Mouse (Mus musculus): ENCODE data around the gene Helz. TPM values are rescaled to one million over a fixed set of nuclear protein-coding genes. Genes with fewer than 3 reads are reported as not detected.
"Not testable (repeated sequence)": the region's sequence is repeated elsewhere in the genome, so short reads cannot be mapped to it uniquely, and the experiment has no call there.

The Helz gene
- 12.1 and 13.7 TPM in 2 replicates for polyA plus RNA-seq (2015; fragmentation: Nextera tagmentation; extraction: Ambion mirVana)

GRCm38 (mm10) chr11:107547351-107548203 is at the start of gene Helz:
Gene Helz (plus strand): TSS chr11:107547930.
- peaks cover 29% of the 10 kb centered on the region for H3K36me3 ChIP-seq
- H3K4me2 ChIP-seq = peak within 1 kb of the TSS; percentile 100
- peaks cover 23% of the 10 kb centered on the region for H3K4me1 ChIP-seq
- H3K9me3 ChIP-seq = no peaks in the 10 kb centered on the region
- H3K9ac ChIP-seq = peak within 1 kb of the TSS; percentile 98
- no peaks in the 10 kb centered on the region; the same call in 1 of the 2 replicates for H3K27me3 ChIP-seq (replicated peaks)
- peak; percentile 45; the same call in 1 of the 2 replicates for ATAC-seq (ENCODE audit: extremely low read depth, insufficient number of reproducible peaks, low FRiP score, low TSS enrichment)
- 1% methylated on average over 68 of the region's 70 CpGs for WGBS
- peak within 1 kb of the TSS; percentile 99 for H3K4me3 ChIP-seq
- peak within 1 kb of the TSS; percentile 82 for H3K27ac ChIP-seq (replicated peaks)

GRCm38 (mm10) chr11:107502801-107503200 is 44.9 kb upstream of the Helz start:
- Histone ChIP-seq H3K4me1 (no peaks in the 10 kb centered on the region), H3K9me3 (no peaks in the 10 kb centered on the region; the same call in 1 of the 2 replicates), H3K27me3 (replicated peaks) (no peaks in the 10 kb centered on the region), H3K4me3 (no peak overlapping the region), H3K9ac (no peak overlapping the region), H3K27ac (replicated peaks) (no peak overlapping the region), H3K4me2 (no peak overlapping the region), H3K36me3 (peaks cover 30% of the 10 kb centered on the region)
- no peak for ATAC-seq (ENCODE audit: extremely low read depth, insufficient number of reproducible peaks, low FRiP score, low TSS enrichment)
- 78% methylated on average over 8 of the region's 8 CpGs for WGBS

GRCm38 (mm10) chr11:107504364-107504763 is 43.4 kb upstream of the Helz start:
- not testable (repeated sequence) for H3K27me3 ChIP-seq (replicated peaks); H3K4me1 ChIP-seq; H3K27ac ChIP-seq (replicated peaks); H3K9me3 ChIP-seq; H3K4me2 ChIP-seq; ATAC-seq (ENCODE audit: extremely low read depth, insufficient number of reproducible peaks, low FRiP score, low TSS enrichment); H3K4me3 ChIP-seq; H3K9ac ChIP-seq
- WGBS = 93% methylated on average over 3 of the region's 4 CpGs
- H3K36me3 ChIP-seq = peaks cover 15% of the 10 kb centered on the region

GRCm38 (mm10) chr11:107506260-107506659 is 41.5 kb upstream of the Helz start:
- Histone ChIP-seq H3K9ac (no peak overlapping the region), H3K4me1 (peaks cover 17% of the 10 kb centered on the region), H3K36me3 (0 out of 2 replicates have a peak, but pooled peaks cover 5% of the 10 kb centered on the region), H3K27me3 (replicated peaks) (peaks cover 4% of the 10 kb centered on the region; the same call in 1 of the 2 replicates), H3K27ac (replicated peaks) (no peak overlapping the region), H3K4me2 (no peak overlapping the region), H3K4me3 (no peak overlapping the region), H3K9me3 (no peaks in the 10 kb centered on the region; the same call in 1 of the 2 replicates)
- 62% methylated on average over 1 of the region's 1 CpGs for WGBS
- ATAC-seq (ENCODE audit: extremely low read depth, insufficient number of reproducible peaks, low FRiP score, low TSS enrichment) = no peak

GRCm38 (mm10) chr11:107509631-107510338 is 37.9 kb upstream of the Helz start:
- WGBS = 16% methylated on average over 11 of the region's 11 CpGs
- 0 out of 2 replicates have a peak, but pooled peaks cover 5% of the 10 kb centered on the region for H3K36me3 ChIP-seq

GRCm38 (mm10) chr11:107510362-107511269 is 37.1 kb upstream of the Helz start:
- WGBS = 2% methylated on average over 18 of the region's 18 CpGs
- Histone ChIP-seq H3K4me3 (peak overlapping the region; percentile 23), H3K27me3 (replicated peaks) (peaks cover 5% of the 10 kb centered on the region; the same call in 1 of the 2 replicates), H3K9ac (peak overlapping the region; percentile 42), H3K4me1 (peaks cover 23% of the 10 kb centered on the region), H3K4me2 (peak overlapping the region; percentile 63), H3K36me3 (no peaks in the 10 kb centered on the region), H3K27ac (replicated peaks) (no peak overlapping the region), H3K9me3 (no peaks in the 10 kb centered on the region)
- ATAC-seq (ENCODE audit: extremely low read depth, insufficient number of reproducible peaks, low FRiP score, low TSS enrichment) = no peak

More at GRCm38 (mm10) chr11:107509631-107510338, 37.9 kb upstream of the Helz start:
- Histone ChIP-seq H3K27me3 (replicated peaks) (peaks cover 5% of the 10 kb centered on the region; the same call in 1 of the 2 replicates), H3K4me2 (peak overlapping the region; percentile 63), H3K4me3 (no peak overlapping the region), H3K27ac (replicated peaks) (no peak overlapping the region), H3K9me3 (no peaks in the 10 kb centered on the region; the same call in 1 of the 2 replicates), H3K9ac (no peak overlapping the region), H3K4me1 (peaks cover 23% of the 10 kb centered on the region)
- no peak for ATAC-seq (ENCODE audit: extremely low read depth, insufficient number of reproducible peaks, low FRiP score, low TSS enrichment)

- H3K9me3 ChIP-seq; H3K4me2 ChIP-seq; H3K4me3 ChIP-seq; H3K36me3 ChIP-seq; H3K9ac ChIP-seq; H3K27ac ChIP-seq (replicated peaks); H3K27me3 ChIP-seq (replicated peaks); ATAC-seq (ENCODE audit: extremely low read depth, insufficient number of reproducible peaks, low FRiP score, low TSS enrichment): not testable (repeated sequence)
- H3K4me1 ChIP-seq = peaks cover 23% of the 10 kb centered on the region
- 49% methylated on average over 5 of the region's 5 CpGs for WGBS
Measured at GRCm38 (mm10) chr11:107511954-107512353, 35.8 kb upstream of the Helz start.

- peaks cover 5% of the 10 kb centered on the region; the same call in 1 of the 2 replicates for H3K27me3 ChIP-seq (replicated peaks)
- no peaks in the 10 kb centered on the region for H3K9me3 ChIP-seq
- 59% methylated on average over 10 of the region's 10 CpGs for WGBS
- peaks cover 23% of the 10 kb centered on the region for H3K4me1 ChIP-seq
- H3K4me3 ChIP-seq = no peak overlapping the region
- 0 out of 2 replicates have a peak overlapping the region, but pooled peaks have one; percentile 4 for H3K4me2 ChIP-seq
- no peak for ATAC-seq (ENCODE audit: extremely low read depth, insufficient number of reproducible peaks, low FRiP score, low TSS enrichment)
- H3K36me3 ChIP-seq = no peaks in the 10 kb centered on the region
- H3K27ac ChIP-seq (replicated peaks) = peak overlapping the region; percentile 21
- H3K9ac ChIP-seq = no peak overlapping the region
Measured at GRCm38 (mm10) chr11:107513047-107513446, 34.7 kb upstream of the Helz start.

- no peaks in the 10 kb centered on the region for H3K9me3 ChIP-seq
- H3K4me3 ChIP-seq = no peak overlapping the region
- H3K4me1 ChIP-seq = peaks cover 6% of the 10 kb centered on the region; the same call in 1 of the 2 replicates
- H3K27me3 ChIP-seq (replicated peaks) = no peaks in the 10 kb centered on the region
- WGBS = 89% methylated on average over 2 of the region's 2 CpGs
- no peaks in the 10 kb centered on the region for H3K36me3 ChIP-seq
- no peak for ATAC-seq (ENCODE audit: extremely low read depth, insufficient number of reproducible peaks, low FRiP score, low TSS enrichment)
- no peak overlapping the region for H3K27ac ChIP-seq (replicated peaks)
- no peak overlapping the region for H3K9ac ChIP-seq
- H3K4me2 ChIP-seq = no peak overlapping the region
Measured at GRCm38 (mm10) chr11:107516387-107516786, 31.3 kb upstream of the Helz start.

- Histone ChIP-seq H3K36me3 (no peaks in the 10 kb centered on the region), H3K27me3 (replicated peaks) (no peaks in the 10 kb centered on the region), H3K4me3 (no peak overlapping the region), H3K4me1 (no peaks in the 10 kb centered on the region), H3K4me2 (no peak overlapping the region), H3K9ac (no peak overlapping the region), H3K27ac (replicated peaks) (no peak overlapping the region), H3K9me3 (no peaks in the 10 kb centered on the region)
- ATAC-seq (ENCODE audit: extremely low read depth, insufficient number of reproducible peaks, low FRiP score, low TSS enrichment) = no peak
- 63% methylated on average over 5 of the region's 5 CpGs for WGBS
Measured at GRCm38 (mm10) chr11:107518645-107519429, 28.9 kb upstream of the Helz start.

All from heart, embryonic 13.5 days (tissue).